Mouse (Mus musculus) bone marrow macrophage, adult 2 months (primary cell): Measurements from ENCODE around the gene Tmigd1.

Experiments
- CTCF ChIP-seq: IDR thresholded peaks from 2 replicates; pipeline ENCODE4 v1.5.1; 2012; ENCODE audit warnings: low read depth, mild to moderate bottlenecking, low read length, moderate library complexity
- POLR2A ChIP-seq: IDR thresholded peaks from 2 replicates; pipeline ENCODE4 v1.6.1; 2012; ENCODE audit warnings: mild to moderate bottlenecking, low read depth, low read length, borderline replicate concordance

DNA sequence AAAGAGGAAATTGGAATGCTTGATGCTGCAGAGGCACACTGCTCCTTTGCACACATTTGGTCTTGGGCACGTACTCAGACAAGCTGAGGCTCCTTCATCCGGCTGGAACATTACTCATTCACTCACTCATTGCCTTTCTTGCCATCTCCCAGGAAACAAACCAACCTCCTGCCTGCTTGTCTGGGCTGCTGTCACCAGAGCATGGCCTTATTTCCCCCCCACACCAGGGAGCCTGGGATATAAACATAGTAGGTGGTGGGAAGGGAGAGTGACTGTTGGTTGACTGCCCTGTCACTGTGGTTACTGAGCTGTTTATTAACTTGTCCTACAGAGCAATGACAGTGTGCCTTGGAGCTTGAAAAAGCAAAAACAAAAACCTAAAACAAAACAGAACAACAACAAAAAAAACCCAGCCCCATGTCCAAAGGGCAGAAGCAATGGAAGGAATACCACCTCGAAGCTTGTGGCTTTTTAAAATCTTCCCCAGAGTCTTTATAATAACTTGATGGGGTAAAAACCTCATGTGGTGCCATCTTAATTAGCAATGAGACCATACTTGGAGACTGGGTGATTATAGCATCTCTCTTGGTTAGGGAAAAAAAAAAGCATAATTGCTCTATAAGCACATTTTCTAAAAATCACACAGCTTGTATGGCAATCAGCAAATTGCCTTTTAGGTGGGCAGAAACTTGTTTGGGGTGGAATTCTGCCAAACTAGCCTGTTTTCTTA is 9.5 kb downstream of the Tmigd1 start:
- no peak for TF ChIP-seq CTCF
- no peak for TF ChIP-seq POLR2A
